Mouse (Mus musculus): ENCODE measurements at regions not wholly inside any gene's neighbourhood (a gene's known extent, or its start where the extent isn't known, plus 50 kb on each side); places are given as distances from the start of the nearest gene placed in this dataset.

GRCm38 (mm10) chr3:39320851-39321250, 434.1 kb downstream of the Fat4 start:
- H3K36me3 ChIP-seq (ENCODE audit: control insufficient read depth, insufficient read depth, low read length), result no peaks in the 10 kb centered on the region
- no peak overlapping the region for H3K27ac ChIP-seq (ENCODE audit: control insufficient read depth, insufficient read depth, low read depth, low read length)
- no peak overlapping the region for H3K4me3 ChIP-seq (ENCODE audit: control insufficient read depth, low read depth, low read length)
- no peaks in the 10 kb centered on the region for H3K4me1 ChIP-seq (ENCODE audit: control insufficient read depth, insufficient read depth, low read length)
- no peaks in the 10 kb centered on the region for H3K27me3 ChIP-seq (ENCODE audit: control insufficient read depth, insufficient read depth, low read length)
- TF ChIP-seq CTCF (IDR thresholded peaks at IDR 0.05; ENCODE audit: control insufficient read depth, insufficient read depth, insufficient replicate concordance, low read depth, low read length) (no peak), POLR2A (IDR thresholded peaks at IDR 0.05; ENCODE audit: control insufficient read depth, low read depth, low read length) (no peak)

- no peak overlapping the region for H3K27ac ChIP-seq (ENCODE audit: control insufficient read depth, insufficient read depth, low read depth, low read length)
- H3K27me3 ChIP-seq (ENCODE audit: control insufficient read depth, insufficient read depth, low read length), result no peaks in the 10 kb centered on the region
- H3K4me3 ChIP-seq (ENCODE audit: control insufficient read depth, low read depth, low read length), result no peak overlapping the region
- no peaks in the 10 kb centered on the region for H3K4me1 ChIP-seq (ENCODE audit: control insufficient read depth, insufficient read depth, low read length)
- no peaks in the 10 kb centered on the region for H3K36me3 ChIP-seq (ENCODE audit: control insufficient read depth, insufficient read depth, low read length)
- no peak for TF ChIP-seq POLR2A (IDR thresholded peaks at IDR 0.05; ENCODE audit: control insufficient read depth, low read depth, low read length)
- TF ChIP-seq CTCF (IDR thresholded peaks at IDR 0.05; ENCODE audit: control insufficient read depth, insufficient read depth, insufficient replicate concordance, low read depth, low read length), result no peak
Measured at GRCm38 (mm10) chr3:39322225-39322624, 435.5 kb downstream of the Fat4 start.

GRCm38 (mm10) chr3:39335612-39336230, 449.0 kb downstream of the Fat4 start:
- Histone ChIP-seq H3K27me3 (ENCODE audit: control insufficient read depth, insufficient read depth, low read length) (no peaks in the 10 kb centered on the region), H3K4me1 (ENCODE audit: control insufficient read depth, insufficient read depth, low read length) (no peaks in the 10 kb centered on the region), H3K4me3 (ENCODE audit: control insufficient read depth, low read depth, low read length) (no peak overlapping the region), H3K36me3 (ENCODE audit: control insufficient read depth, insufficient read depth, low read length) (no peaks in the 10 kb centered on the region), H3K27ac (ENCODE audit: control insufficient read depth, insufficient read depth, low read depth, low read length) (no peak overlapping the region)
- no peak for TF ChIP-seq CTCF (IDR thresholded peaks at IDR 0.05; ENCODE audit: control insufficient read depth, insufficient read depth, insufficient replicate concordance, low read depth, low read length)
- TF ChIP-seq POLR2A (IDR thresholded peaks at IDR 0.05; ENCODE audit: control insufficient read depth, low read depth, low read length), result no peak

- H3K4me1 ChIP-seq (ENCODE audit: control insufficient read depth, insufficient read depth, low read length), result no peaks in the 10 kb centered on the region
- TF ChIP-seq CTCF (IDR thresholded peaks at IDR 0.05; ENCODE audit: control insufficient read depth, insufficient read depth, insufficient replicate concordance, low read depth, low read length) (no peak), POLR2A (IDR thresholded peaks at IDR 0.05; ENCODE audit: control insufficient read depth, low read depth, low read length) (no peak)
- no peaks in the 10 kb centered on the region for H3K36me3 ChIP-seq (ENCODE audit: control insufficient read depth, insufficient read depth, low read length)
- H3K27ac ChIP-seq (ENCODE audit: control insufficient read depth, insufficient read depth, low read depth, low read length), result no peak overlapping the region
- no peaks in the 10 kb centered on the region for H3K27me3 ChIP-seq (ENCODE audit: control insufficient read depth, insufficient read depth, low read length)
- no peak overlapping the region for H3K4me3 ChIP-seq (ENCODE audit: control insufficient read depth, low read depth, low read length)
Measured at GRCm38 (mm10) chr3:39341161-39341687, 454.5 kb downstream of the Fat4 start.

- H3K36me3 ChIP-seq (ENCODE audit: control insufficient read depth, insufficient read depth, low read length), result no peaks in the 10 kb centered on the region
- H3K4me1 ChIP-seq (ENCODE audit: control insufficient read depth, insufficient read depth, low read length), result no peaks in the 10 kb centered on the region
- H3K4me3 ChIP-seq (ENCODE audit: control insufficient read depth, low read depth, low read length), result no peak overlapping the region
- no peaks in the 10 kb centered on the region for H3K27me3 ChIP-seq (ENCODE audit: control insufficient read depth, insufficient read depth, low read length)
- H3K27ac ChIP-seq (ENCODE audit: control insufficient read depth, insufficient read depth, low read depth, low read length), result no peak overlapping the region
- TF ChIP-seq POLR2A (IDR thresholded peaks at IDR 0.05; ENCODE audit: control insufficient read depth, low read depth, low read length) (no peak), CTCF (IDR thresholded peaks at IDR 0.05; ENCODE audit: control insufficient read depth, insufficient read depth, insufficient replicate concordance, low read depth, low read length) (no peak)
Measured at GRCm38 (mm10) chr3:39344078-39344477, 457.3 kb downstream of the Fat4 start.

DNA sequence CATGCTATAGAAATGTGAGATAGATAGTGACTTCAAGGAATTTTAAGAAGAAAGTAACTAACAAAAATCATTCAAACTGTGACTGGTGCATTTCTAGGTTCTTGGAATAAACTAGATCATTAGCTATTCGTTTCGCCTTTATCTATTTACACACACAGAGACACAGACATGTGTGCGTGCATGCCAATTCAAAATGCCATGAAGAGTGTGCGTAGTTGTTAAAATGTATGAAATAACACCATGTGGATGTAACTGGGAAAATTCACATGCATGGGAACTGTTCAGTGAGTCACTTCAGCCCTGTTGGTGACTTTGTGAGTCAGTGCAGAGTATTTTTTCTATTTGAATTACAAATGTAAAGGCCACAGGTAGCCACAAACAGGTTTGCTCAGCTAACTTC, 460.8 kb downstream of the Fat4 start:
- Histone ChIP-seq H3K36me3 (ENCODE audit: control insufficient read depth, insufficient read depth, low read length) (no peaks in the 10 kb centered on the region), H3K4me1 (ENCODE audit: control insufficient read depth, insufficient read depth, low read length) (no peaks in the 10 kb centered on the region), H3K27me3 (ENCODE audit: control insufficient read depth, insufficient read depth, low read length) (no peaks in the 10 kb centered on the region), H3K27ac (ENCODE audit: control insufficient read depth, insufficient read depth, low read depth, low read length) (no peak overlapping the region), H3K4me3 (ENCODE audit: control insufficient read depth, low read depth, low read length) (no peak overlapping the region)
- TF ChIP-seq CTCF (IDR thresholded peaks at IDR 0.05; ENCODE audit: control insufficient read depth, insufficient read depth, insufficient replicate concordance, low read depth, low read length) (no peak), POLR2A (IDR thresholded peaks at IDR 0.05; ENCODE audit: control insufficient read depth, low read depth, low read length) (no peak)

GRCm38 (mm10) chr3:39357012-39357411, 470.3 kb downstream of the Fat4 start:
- Histone ChIP-seq H3K36me3 (ENCODE audit: control insufficient read depth, insufficient read depth, low read length) (no peaks in the 10 kb centered on the region), H3K27ac (ENCODE audit: control insufficient read depth, insufficient read depth, low read depth, low read length) (no peak overlapping the region), H3K4me1 (ENCODE audit: control insufficient read depth, insufficient read depth, low read length) (no peaks in the 10 kb centered on the region), H3K4me3 (ENCODE audit: control insufficient read depth, low read depth, low read length) (no peak overlapping the region), H3K27me3 (ENCODE audit: control insufficient read depth, insufficient read depth, low read length) (no peaks in the 10 kb centered on the region)
- TF ChIP-seq POLR2A (IDR thresholded peaks at IDR 0.05; ENCODE audit: control insufficient read depth, low read depth, low read length) (no peak), CTCF (IDR thresholded peaks at IDR 0.05; ENCODE audit: control insufficient read depth, insufficient read depth, insufficient replicate concordance, low read depth, low read length) (no peak)

Data from testis, adult 2 months (tissue).